Mouse (Mus musculus) embryonic facial prominence, embryonic 15.5 days (tissue): ENCODE measurements around the gene Pold1. TPM values are rescaled to one million over a fixed set of nuclear protein-coding genes. Genes with fewer than 3 reads are reported as not detected.
A peak's percentile ranks its signal among the peaks of the same experiment; 100 is the strongest.

Experiments used
- ATAC-seq: fragments of 200-750 bp; cut with Nextera tagmentation; 2 replicates; pipeline ENCODE4 v1.8.0; 2017; ENCODE audit warnings: low read depth, moderate TSS enrichment; ENCODE audit not compliant: insufficient number of reproducible peaks, low FRiP score, low TSS enrichment
- H3K27ac ChIP-seq: fragments of 300-500 bp; sonication (generic); replicated peaks from 2 replicates; pipeline ENCODE4 v1.5.1; 2015; ENCODE audit warnings: mild to moderate bottlenecking, inconsistent platforms
- H3K27me3 ChIP-seq: fragments of 300-500 bp; sonication (generic); 2 replicates; pipeline ENCODE4 v1.6.1; 2015; ENCODE audit warnings: inconsistent platforms
- H3K36me3 ChIP-seq: fragments of 300-500 bp; sonication (generic); 2 replicates; pipeline ENCODE4 v1.6.1; 2015; ENCODE audit warnings: mild to moderate bottlenecking, inconsistent platforms
- H3K4me1 ChIP-seq: fragments of 300-500 bp; sonication (generic); 2 replicates; pipeline ENCODE4 v1.6.1; 2015; ENCODE audit warnings: inconsistent platforms
- H3K4me2 ChIP-seq: fragments of 300-500 bp; sonication (generic); replicated peaks from 2 replicates; pipeline ENCODE4 v1.6.1; 2015; ENCODE audit warnings: mild to moderate bottlenecking, inconsistent platforms
- H3K4me3 ChIP-seq: fragments of 300-500 bp; sonication (generic); replicated peaks from 2 replicates; pipeline ENCODE4 v1.5.1; 2015; ENCODE audit warnings: mild to moderate bottlenecking, inconsistent platforms
- H3K9ac ChIP-seq: fragments of 300-500 bp; sonication (generic); 2 replicates; pipeline ENCODE4 v1.6.1; 2015; ENCODE audit warnings: inconsistent platforms
- H3K9me3 ChIP-seq: fragments of 300-500 bp; sonication (generic); replicated peaks from 2 replicates; pipeline ENCODE4 v1.6.1; 2016; ENCODE audit warnings: inconsistent platforms
- WGBS: fragments of 180-500 bp; shearing (Covaris S2); methylation state at CpG from one replicate; pipeline ENCODE4 v1.1.7; 2015; 5-methylcytosine and 5-hydroxymethylcytosine counted together
- polyA plus RNA-seq: library from polyadenylated mRNA; unstranded; fragments of >200 nt; fragmentation: Nextera tagmentation; extraction: Ambion mirVana; gene quantifications from 2 replicates; pipeline ENCODE4 v1.2.1, GENCODE M21; 2015

Gene Pold1
- polyA plus RNA-seq, 1 experiment from 2014 or later: 86.2 TPM

- H3K36me3 ChIP-seq: no peaks in the 10 kb centered on the region
- H3K4me1 ChIP-seq: peaks cover 56% of the 10 kb centered on the region
- WGBS: under 1% methylated on average over 80 of the region's 80 CpGs
- peaks cover 68% of the 10 kb centered on the region for H3K27me3 ChIP-seq
- H3K4me2 ChIP-seq: peak within 1 kb of the TSS; percentile 100
- H3K27ac ChIP-seq: peak within 1 kb of the TSS; percentile 22; the same call in 1 of the 2 replicates
- peak; percentile 95 for ATAC-seq
- H3K9me3 ChIP-seq: no peaks in the 10 kb centered on the region
- H3K4me3 ChIP-seq: peak within 1 kb of the TSS; percentile 60
- peak within 1 kb of the TSS; percentile 28 for H3K9ac ChIP-seq
Measured at GRCm38 (mm10) chr7:44590402-44591347, 42.0 kb upstream of the Pold1 start, which contains the start of gene Kcnc3. Kcnc3 (plus strand) TSS chr7:44590664.

GRCm38 (mm10) chr7:44589946-44590345 is 41.3 kb upstream of the Pold1 start:
- peak overlapping the region; percentile 22; the same call in 1 of the 2 replicates for H3K27ac ChIP-seq
- H3K4me1 ChIP-seq: peaks cover 56% of the 10 kb centered on the region
- H3K27me3 ChIP-seq: peaks cover 75% of the 10 kb centered on the region
- peak overlapping the region; percentile 100 for H3K4me2 ChIP-seq
- WGBS: 4% methylated on average over 13 of the region's 13 CpGs
- no peaks in the 10 kb centered on the region for H3K36me3 ChIP-seq
- H3K4me3 ChIP-seq: peak overlapping the region; percentile 60
- ATAC-seq: no peak
- no peak overlapping the region for H3K9ac ChIP-seq
- H3K9me3 ChIP-seq: no peaks in the 10 kb centered on the region

DNA sequence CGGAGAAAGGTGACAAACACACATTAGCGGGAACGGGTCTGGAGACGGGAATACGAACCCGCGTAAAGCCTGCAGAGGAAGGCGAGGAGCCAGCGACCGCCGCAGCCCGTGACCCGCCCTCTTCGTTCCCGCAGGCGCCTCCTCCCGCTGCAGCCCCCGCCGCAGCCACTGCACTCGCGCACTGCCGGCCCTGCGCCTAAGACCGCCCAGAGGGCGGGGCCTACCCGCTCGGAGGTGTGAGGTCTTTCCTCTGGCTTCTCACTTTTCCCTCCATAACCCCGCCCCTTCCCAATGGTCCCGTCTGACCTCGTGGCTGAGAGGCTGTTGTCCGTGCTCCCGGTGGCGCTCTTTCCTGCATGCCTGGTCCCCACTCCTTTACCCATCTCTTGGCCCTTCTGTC is 40.5 kb upstream of the Pold1 start:
- ATAC-seq: no peak

DNA sequence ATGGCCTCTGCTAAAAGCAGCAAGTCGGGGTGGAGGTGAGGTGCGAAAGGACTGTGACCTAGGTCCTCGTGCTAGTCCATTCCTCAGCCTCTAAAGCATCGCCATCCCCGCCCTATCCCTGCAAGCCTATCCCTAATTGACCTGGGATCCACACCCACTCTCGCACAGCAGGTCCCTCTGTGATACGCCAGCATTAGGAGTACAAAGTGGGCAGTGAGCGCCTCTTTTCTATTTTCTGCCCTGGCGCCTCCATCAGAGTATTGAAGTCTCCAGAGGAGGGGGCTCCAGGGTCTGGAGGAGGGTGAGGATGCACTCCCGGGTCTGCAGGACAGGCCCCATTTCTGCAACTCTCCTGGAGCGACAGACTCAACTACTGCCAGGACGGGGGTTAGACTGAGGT is 39.7 kb upstream of the Pold1 start:
- Histone ChIP-seq H3K4me1 (peaks cover 48% of the 10 kb centered on the region), H3K36me3 (no peaks in the 10 kb centered on the region), H3K27ac (no peak overlapping the region), H3K4me3 (peak overlapping the region; percentile 60), H3K9ac (no peak overlapping the region), H3K9me3 (no peaks in the 10 kb centered on the region), H3K27me3 (peaks cover 74% of the 10 kb centered on the region), H3K4me2 (peak overlapping the region; percentile 100)
- WGBS: 7% methylated on average over 12 of the region's 12 CpGs
- no peak for ATAC-seq

More for the DNA sequence above, 40.5 kb upstream of the Pold1 start:
- Histone ChIP-seq H3K4me1 (peaks cover 55% of the 10 kb centered on the region), H3K27me3 (peaks cover 79% of the 10 kb centered on the region), H3K27ac (no peak overlapping the region), H3K4me3 (peak overlapping the region; percentile 60), H3K9ac (no peak overlapping the region), H3K4me2 (peak overlapping the region; percentile 100), H3K36me3 (no peaks in the 10 kb centered on the region), H3K9me3 (no peaks in the 10 kb centered on the region)
- WGBS: under 1% methylated on average over 33 of the region's 33 CpGs

- Histone ChIP-seq H3K27ac (no peak overlapping the region), H3K27me3 (peaks cover 68% of the 10 kb centered on the region), H3K36me3 (no peaks in the 10 kb centered on the region), H3K9ac (no peak overlapping the region), H3K4me3 (0 out of 2 replicates have a peak overlapping the region, but pooled peaks have one; percentile 38), H3K4me1 (peaks cover 45% of the 10 kb centered on the region), H3K4me2 (0 out of 2 replicates have a peak overlapping the region, but pooled peaks have one; percentile 62), H3K9me3 (no peaks in the 10 kb centered on the region)
- WGBS: 35% methylated on average over 6 of the region's 6 CpGs
- no peak for ATAC-seq
Measured at GRCm38 (mm10) chr7:44587676-44588075, 39.0 kb upstream of the Pold1 start.

DNA sequence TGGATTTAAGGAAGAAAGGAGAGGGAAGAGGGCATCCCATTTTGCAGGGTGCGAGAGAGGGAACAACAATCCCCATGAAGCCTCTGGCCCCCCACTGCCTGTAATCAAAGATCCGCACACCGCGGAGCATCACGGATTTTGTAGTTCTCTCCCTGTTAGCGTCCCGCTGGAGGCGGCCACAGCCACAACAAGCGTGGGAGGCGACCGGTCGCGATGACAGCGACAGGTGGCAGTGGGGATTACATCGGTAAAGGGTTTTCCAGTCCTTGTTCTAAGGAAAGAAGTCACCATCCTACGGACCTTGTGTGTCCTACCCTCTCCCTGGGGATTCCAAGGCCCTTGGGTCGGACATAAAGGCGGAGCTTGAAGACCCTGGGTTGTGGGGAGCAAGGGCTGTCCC is 38.3 kb upstream of the Pold1 start:
- peak overlapping the region; percentile 38 for H3K4me3 ChIP-seq
- peaks cover 60% of the 10 kb centered on the region for H3K27me3 ChIP-seq
- under 1% methylated on average over 18 of the region's 18 CpGs for WGBS
- no peak overlapping the region for H3K27ac ChIP-seq
- H3K9me3 ChIP-seq: no peaks in the 10 kb centered on the region
- no peak for ATAC-seq
- no peak overlapping the region for H3K9ac ChIP-seq
- H3K36me3 ChIP-seq: no peaks in the 10 kb centered on the region
- H3K4me2 ChIP-seq: peak overlapping the region; percentile 62
- H3K4me1 ChIP-seq: peaks cover 45% of the 10 kb centered on the region

GRCm38 (mm10) chr7:44586518-44586917 is 37.9 kb upstream of the Pold1 start:
- Histone ChIP-seq H3K27me3 (peaks cover 56% of the 10 kb centered on the region), H3K36me3 (no peaks in the 10 kb centered on the region), H3K4me2 (peak overlapping the region; percentile 62), H3K9me3 (no peaks in the 10 kb centered on the region), H3K4me3 (peak overlapping the region; percentile 38), H3K9ac (no peak overlapping the region), H3K4me1 (peaks cover 40% of the 10 kb centered on the region), H3K27ac (no peak overlapping the region)
- no peak for ATAC-seq
- 8% methylated on average over 19 of the region's 19 CpGs for WGBS

DNA sequence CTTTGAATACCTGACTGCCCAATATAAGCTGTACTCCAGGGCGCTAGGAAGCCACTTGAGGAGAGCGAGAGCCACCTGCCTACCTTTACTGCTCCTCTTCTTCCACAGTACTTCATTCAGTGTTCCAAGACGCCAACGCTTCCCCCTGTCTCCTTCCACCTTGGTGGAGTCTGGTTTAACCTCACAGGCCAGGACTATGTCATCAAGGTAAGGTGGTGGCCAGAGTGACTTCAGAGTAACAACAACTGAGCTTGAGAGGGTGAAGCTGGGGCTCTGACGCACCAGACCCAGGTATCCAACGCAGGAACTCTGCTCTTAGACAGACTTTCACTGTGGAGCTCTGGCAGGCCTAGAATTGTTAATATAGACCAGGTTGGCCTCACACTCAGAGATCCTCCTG is 37.0 kb upstream of the Pold1 start:
- WGBS: 89% methylated on average over 6 of the region's 6 CpGs
- Histone ChIP-seq H3K36me3 (no peaks in the 10 kb centered on the region), H3K9ac (no peak overlapping the region), H3K4me1 (peaks cover 33% of the 10 kb centered on the region), H3K27ac (no peak overlapping the region), H3K4me2 (no peak overlapping the region), H3K4me3 (no peak overlapping the region), H3K9me3 (no peaks in the 10 kb centered on the region), H3K27me3 (peaks cover 48% of the 10 kb centered on the region)
- no peak for ATAC-seq

DNA sequence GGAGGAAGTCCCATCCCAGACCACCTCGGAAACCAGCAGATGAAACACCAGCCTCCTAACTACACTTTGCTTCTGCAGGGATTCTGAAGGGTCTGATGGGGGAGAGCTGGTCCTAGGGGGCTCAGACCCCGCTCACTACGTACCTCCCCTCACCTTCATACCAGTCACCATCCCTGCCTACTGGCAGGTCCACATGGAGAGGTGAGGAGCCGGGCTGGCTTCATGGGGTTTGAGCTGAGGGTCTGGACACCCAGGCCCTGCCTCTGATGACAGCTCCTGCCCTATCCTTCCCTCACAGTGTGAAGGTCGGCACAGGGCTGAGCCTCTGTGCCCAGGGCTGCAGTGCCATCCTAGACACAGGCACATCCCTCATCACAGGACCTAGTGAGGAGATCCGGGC is 36.3 kb upstream of the Pold1 start:
- H3K4me3 ChIP-seq: no peak overlapping the region
- peaks cover 48% of the 10 kb centered on the region for H3K27me3 ChIP-seq
- peaks cover 30% of the 10 kb centered on the region for H3K4me1 ChIP-seq
- no peak overlapping the region for H3K9ac ChIP-seq
- H3K27ac ChIP-seq: no peak overlapping the region
- H3K9me3 ChIP-seq: no peaks in the 10 kb centered on the region
- ATAC-seq: no peak
- H3K36me3 ChIP-seq: no peaks in the 10 kb centered on the region
- no peak overlapping the region for H3K4me2 ChIP-seq
- WGBS: 88% methylated on average over 6 of the region's 6 CpGs

DNA sequence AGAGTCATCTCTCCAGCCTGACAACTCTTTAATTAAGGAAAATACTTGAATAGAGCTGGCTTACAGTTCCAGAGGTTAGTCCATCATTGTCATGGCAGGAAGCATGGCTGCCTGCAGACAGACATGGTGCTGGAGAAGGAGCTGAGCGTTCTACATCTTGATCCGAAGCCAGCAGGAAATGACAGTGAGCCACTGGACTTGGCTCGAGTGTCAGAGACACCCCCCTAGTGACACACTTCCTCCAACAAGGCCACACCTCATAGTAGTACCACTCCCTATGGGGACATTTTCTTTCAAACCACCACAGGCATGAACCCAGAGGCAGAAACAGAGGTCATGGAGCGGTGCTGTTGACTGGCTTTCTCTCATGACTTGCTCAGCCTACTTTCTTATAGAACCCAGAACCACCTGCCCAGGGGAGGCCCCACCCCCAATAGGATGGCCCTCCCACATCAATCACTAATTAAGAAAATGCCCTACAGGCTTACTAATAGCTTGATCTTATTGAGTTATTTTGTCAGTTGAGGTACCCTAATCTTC is 35.7 kb upstream of the Pold1 start:
- peaks cover 46% of the 10 kb centered on the region for H3K27me3 ChIP-seq
- no peak overlapping the region for H3K4me3 ChIP-seq
- 75% methylated on average over 4 of the region's 4 CpGs for WGBS
- H3K4me2 ChIP-seq: no peak overlapping the region
- peaks cover 24% of the 10 kb centered on the region for H3K4me1 ChIP-seq
- ATAC-seq: no peak
- no peaks in the 10 kb centered on the region for H3K9me3 ChIP-seq
- H3K9ac ChIP-seq: no peak overlapping the region
- no peaks in the 10 kb centered on the region for H3K36me3 ChIP-seq
- H3K27ac ChIP-seq: no peak overlapping the region

- ATAC-seq: no peak
Measured at GRCm38 (mm10) chr7:44583146-44583545, 34.5 kb upstream of the Pold1 start.

More at GRCm38 (mm10) chr7:44583146-44583545, 34.5 kb upstream of the Pold1 start:
- Histone ChIP-seq H3K36me3 (no peaks in the 10 kb centered on the region), H3K27ac (no peak overlapping the region), H3K4me2 (no peak overlapping the region), H3K27me3 (peaks cover 36% of the 10 kb centered on the region), H3K9ac (no peak overlapping the region), H3K4me1 (peaks cover 12% of the 10 kb centered on the region; the same call in 1 of the 2 replicates), H3K9me3 (no peaks in the 10 kb centered on the region; the same call in 1 of the 2 replicates), H3K4me3 (no peak overlapping the region)
- 86% methylated on average over 1 of the region's 1 CpGs for WGBS
